Mouse (Mus musculus) intestine, embryonic 15.5 days (tissue): ENCODE data around the gene Gsc. TPM values are rescaled to one million over a fixed set of nuclear protein-coding genes. Genes with fewer than 3 reads are reported as not detected.

Source experiments
- ATAC-seq: fragments of 200-750 bp; cut with Nextera tagmentation; 2 replicates; pipeline ENCODE4 v1.8.0; 2017; ENCODE audit warnings: moderate TSS enrichment, moderate library complexity
- H3K27ac ChIP-seq: fragments of 300-500 bp; sonication (generic); 2 replicates; pipeline ENCODE4 v1.5.1; 2015; ENCODE audit warnings: mild to moderate bottlenecking, inconsistent platforms
- H3K27me3 ChIP-seq: fragments of 300-500 bp; sonication (generic); replicated peaks from 2 replicates; pipeline ENCODE4 v1.6.1; 2015; ENCODE audit warnings: inconsistent platforms
- H3K36me3 ChIP-seq: fragments of 300-500 bp; sonication (generic); 2 replicates; pipeline ENCODE4 v1.6.1; 2015; ENCODE audit warnings: inconsistent platforms
- H3K4me1 ChIP-seq: fragments of 300-500 bp; sonication (generic); replicated peaks from 2 replicates; pipeline ENCODE4 v1.6.1; 2015; ENCODE audit warnings: inconsistent platforms
- H3K4me2 ChIP-seq: fragments of 300-500 bp; sonication (generic); replicated peaks from 2 replicates; pipeline ENCODE4 v1.6.1; 2015; ENCODE audit warnings: mild to moderate bottlenecking, inconsistent platforms
- H3K4me3 ChIP-seq: fragments of 300-500 bp; sonication (generic); replicated peaks from 2 replicates; pipeline ENCODE4 v1.5.1; 2015; ENCODE audit warnings: inconsistent platforms
- H3K9ac ChIP-seq: fragments of 300-500 bp; sonication (generic); 2 replicates; pipeline ENCODE4 v1.6.1; 2015; ENCODE audit warnings: inconsistent platforms
- H3K9me3 ChIP-seq: fragments of 300-500 bp; sonication (generic); 2 replicates; pipeline ENCODE4 v1.6.1; 2016; ENCODE audit warnings: inconsistent platforms
- WGBS: fragments of 180-500 bp; shearing (Covaris S2); methylation state at CpG from one replicate; pipeline ENCODE4 v1.1.7; 2015; 5-methylcytosine and 5-hydroxymethylcytosine counted together
- polyA plus RNA-seq: library from polyadenylated mRNA; unstranded; fragments of >200 nt; fragmentation: Nextera tagmentation; extraction: Ambion mirVana; gene quantifications from 2 replicates; pipeline ENCODE4 v1.2.1, GENCODE M21; 2015

Gene Gsc
- polyA plus RNA-seq, 1 experiment from 2014 or later = 0.40 TPM

DNA sequence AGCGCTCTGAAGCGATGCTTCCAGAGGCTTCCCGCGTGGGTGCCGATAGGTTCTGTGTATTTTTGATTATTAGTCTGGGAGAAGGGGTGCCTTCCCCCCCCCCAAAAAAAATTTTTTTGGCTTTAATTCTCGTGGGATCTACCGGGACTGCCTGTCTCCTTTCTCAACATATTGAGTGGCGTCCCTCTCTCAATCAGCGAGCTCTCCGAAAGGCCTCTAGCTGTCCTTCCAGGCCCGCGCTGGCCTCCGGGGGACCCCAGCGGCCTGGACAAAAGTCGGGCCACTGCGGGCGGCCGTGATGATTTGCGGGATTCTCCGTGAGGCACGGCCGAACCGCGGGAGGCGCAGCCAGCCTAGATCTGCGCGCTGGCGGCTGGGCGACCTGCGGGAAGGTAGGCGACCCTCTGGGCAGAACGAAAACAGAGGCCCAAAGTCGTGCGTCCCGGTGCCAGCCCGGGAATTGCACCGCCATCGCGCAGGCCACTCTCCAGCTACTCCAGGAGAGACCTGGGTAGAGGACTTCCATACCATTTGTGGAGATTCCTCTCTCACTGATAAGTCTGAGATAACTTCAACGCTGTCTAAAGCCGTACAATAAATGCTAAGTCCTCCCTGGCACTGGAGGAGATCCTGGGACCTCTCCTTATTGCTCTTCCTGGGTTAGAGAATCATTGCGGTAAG, 1.2 kb upstream of the Gsc start:
- H3K9ac ChIP-seq = no peak overlapping the region
- no peaks in the 10 kb centered on the region for H3K36me3 ChIP-seq
- WGBS = 3% methylated on average over 42 of the region's 42 CpGs
- H3K4me2 ChIP-seq = no peak overlapping the region
- peaks cover 87% of the 10 kb centered on the region for H3K27me3 ChIP-seq
- H3K9me3 ChIP-seq = no peaks in the 10 kb centered on the region
- peaks cover 23% of the 10 kb centered on the region for H3K4me1 ChIP-seq
- ATAC-seq = no peak
- 0 out of 2 replicates have a peak overlapping the region, but pooled peaks have one; percentile 1 for H3K4me3 ChIP-seq
- H3K27ac ChIP-seq = no peak overlapping the region

GRCm38 (mm10) chr12:104473492-104473891, 362 bp upstream of the Gsc start:
- peak overlapping the region; percentile 98 for H3K4me2 ChIP-seq
- no peak overlapping the region for H3K27ac ChIP-seq
- 2% methylated on average over 18 of the region's 18 CpGs for WGBS
- ATAC-seq = no peak
- H3K36me3 ChIP-seq = no peaks in the 10 kb centered on the region
- peaks cover 23% of the 10 kb centered on the region for H3K4me1 ChIP-seq
- peak overlapping the region; percentile 56 for H3K4me3 ChIP-seq
- H3K9me3 ChIP-seq = no peaks in the 10 kb centered on the region
- H3K27me3 ChIP-seq = peaks cover 82% of the 10 kb centered on the region
- H3K9ac ChIP-seq = no peak overlapping the region

DNA sequence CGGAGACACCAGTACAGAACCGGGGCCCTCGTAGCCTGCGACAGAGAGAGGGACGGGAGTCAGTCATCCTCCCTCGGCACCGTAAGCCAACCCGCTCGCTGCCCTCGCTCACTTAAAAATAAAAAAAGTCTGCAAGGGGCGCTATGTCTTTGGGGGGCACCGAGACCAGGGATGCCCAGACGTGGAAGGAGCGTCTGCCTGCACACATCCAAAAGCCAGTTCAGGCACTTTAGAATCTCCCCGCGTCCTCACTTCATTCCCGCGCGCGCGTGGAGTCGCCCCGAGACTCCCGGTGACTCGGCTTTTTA, 958 bp downstream of the Gsc start:
- ATAC-seq = no peak
- under 1% methylated on average over 25 of the region's 25 CpGs for whole genome bisulfite sequencing
- Histone ChIP-seq H3K9me3 (no peaks in the 10 kb centered on the region), H3K9ac (no peak overlapping the region), H3K4me2 (peak overlapping the region; percentile 98), H3K4me3 (peak overlapping the region; percentile 56), H3K27me3 (peaks cover 71% of the 10 kb centered on the region), H3K36me3 (no peaks in the 10 kb centered on the region), H3K27ac (no peak overlapping the region), H3K4me1 (peaks cover 23% of the 10 kb centered on the region)

DNA sequence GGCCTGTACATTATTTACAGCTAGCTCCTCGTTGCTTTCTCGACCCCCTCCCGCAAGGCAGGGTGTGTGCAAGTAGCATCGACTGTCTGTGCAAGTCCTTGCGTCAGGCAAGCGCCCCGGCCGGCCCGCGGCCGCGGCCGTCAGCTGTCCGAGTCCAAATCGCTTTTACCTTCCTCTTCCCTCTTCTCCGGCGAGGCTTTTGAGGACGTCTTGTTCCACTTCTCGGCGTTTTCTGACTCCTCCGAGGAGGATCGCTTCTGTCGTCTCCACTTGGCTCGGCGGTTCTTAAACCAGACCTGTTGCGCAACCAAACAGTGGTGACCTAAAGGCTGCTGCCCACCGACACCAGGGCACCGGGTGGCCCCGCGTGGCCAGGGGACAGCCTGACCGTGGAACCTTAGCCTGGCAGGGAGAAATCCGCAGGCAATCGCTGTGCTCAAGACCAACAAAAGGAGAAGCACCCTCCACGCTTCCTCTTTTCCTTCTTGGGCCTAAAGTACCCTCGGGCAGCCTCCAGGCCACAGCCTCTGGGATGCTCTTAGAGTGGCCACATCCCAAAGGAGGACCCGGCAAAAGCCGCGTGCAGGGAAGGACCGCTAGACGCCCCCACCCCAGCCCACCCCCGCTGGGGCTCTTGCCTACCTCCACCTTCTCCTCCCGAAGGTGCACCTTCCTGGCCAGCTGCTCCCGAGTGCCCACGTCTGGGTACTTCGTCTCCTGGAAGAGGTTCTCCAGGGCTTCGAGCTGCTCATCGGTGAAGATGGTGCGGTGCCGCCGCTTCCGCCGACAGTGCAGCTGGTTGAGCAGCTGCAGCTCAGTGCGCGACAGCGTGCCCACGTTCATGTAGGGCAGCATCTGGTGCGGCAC, 1.5 kb downstream of the Gsc start:
- 5% methylated on average over 57 of the region's 57 CpGs for WGBS
- Histone ChIP-seq H3K4me3 (peak overlapping the region; percentile 56; the same call in 1 of the 2 replicates), H3K4me1 (peaks cover 23% of the 10 kb centered on the region), H3K9me3 (no peaks in the 10 kb centered on the region), H3K27me3 (peaks cover 65% of the 10 kb centered on the region), H3K4me2 (peak overlapping the region; percentile 98), H3K9ac (no peak overlapping the region), H3K36me3 (no peaks in the 10 kb centered on the region), H3K27ac (no peak overlapping the region)
- ATAC-seq = no peak

DNA sequence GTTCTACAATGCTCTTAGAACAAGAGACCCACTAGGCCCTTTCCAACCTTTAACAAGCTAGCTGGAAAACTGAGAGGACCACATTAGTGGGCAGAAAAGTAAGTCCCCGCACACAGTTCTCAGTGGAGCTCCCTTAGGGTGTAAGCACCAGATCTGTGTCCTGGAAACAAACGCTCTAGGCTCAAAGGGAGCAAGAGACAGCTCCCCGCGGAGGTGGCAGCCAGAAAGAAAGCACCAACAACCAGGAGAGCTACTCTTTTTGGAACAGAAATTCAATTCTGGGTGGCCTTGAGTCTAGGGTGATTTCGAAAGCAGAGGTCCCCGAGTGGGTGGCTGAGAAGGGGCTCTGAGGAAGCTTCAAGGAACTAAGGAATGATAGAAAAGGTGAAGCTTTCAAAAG, 2.5 kb downstream of the Gsc start:
- WGBS = 49% methylated on average over 6 of the region's 6 CpGs
- Histone ChIP-seq H3K27me3 (peaks cover 56% of the 10 kb centered on the region), H3K4me3 (no peak overlapping the region), H3K36me3 (no peaks in the 10 kb centered on the region), H3K4me1 (peaks cover 23% of the 10 kb centered on the region), H3K4me2 (no peak overlapping the region), H3K27ac (no peak overlapping the region), H3K9me3 (no peaks in the 10 kb centered on the region), H3K9ac (no peak overlapping the region)
- ATAC-seq = no peak

- WGBS = 27% methylated on average over 4 of the region's 4 CpGs
- Histone ChIP-seq H3K9ac (no peak overlapping the region), H3K4me1 (peaks cover 23% of the 10 kb centered on the region), H3K9me3 (no peaks in the 10 kb centered on the region), H3K27me3 (peaks cover 39% of the 10 kb centered on the region), H3K4me3 (no peak overlapping the region), H3K36me3 (no peaks in the 10 kb centered on the region), H3K27ac (no peak overlapping the region), H3K4me2 (no peak overlapping the region)
- ATAC-seq = no peak
Measured at GRCm38 (mm10) chr12:104468783-104469182, 4.3 kb downstream of the Gsc start.

DNA sequence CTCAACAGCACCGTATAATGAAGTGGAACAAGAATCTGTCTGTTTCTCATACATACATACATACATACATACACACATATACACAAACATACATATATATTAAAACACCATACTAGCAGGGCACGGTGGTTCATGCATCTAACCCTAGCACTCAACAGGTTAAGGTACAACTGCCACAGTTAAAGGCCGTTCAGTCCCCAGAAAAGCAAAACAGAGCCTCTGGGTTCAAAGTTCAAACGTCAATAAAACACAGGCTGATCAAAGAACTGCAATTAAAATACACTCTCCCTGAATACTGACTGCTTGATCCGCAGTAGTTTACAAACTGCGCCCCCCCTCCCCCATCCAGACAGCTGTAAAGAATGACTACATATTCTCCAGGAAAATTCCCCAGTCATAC, 5.8 kb downstream of the Gsc start:
- Histone ChIP-seq H3K4me2 (no peak overlapping the region), H3K4me1 (peaks cover 12% of the 10 kb centered on the region), H3K27me3 (peaks cover 27% of the 10 kb centered on the region), H3K9ac (no peak overlapping the region), H3K9me3 (no peaks in the 10 kb centered on the region), H3K36me3 (no peaks in the 10 kb centered on the region), H3K4me3 (no peak overlapping the region), H3K27ac (no peak overlapping the region)
- 40% methylated on average over 6 of the region's 6 CpGs for WGBS
- ATAC-seq = peak; percentile 76

DNA sequence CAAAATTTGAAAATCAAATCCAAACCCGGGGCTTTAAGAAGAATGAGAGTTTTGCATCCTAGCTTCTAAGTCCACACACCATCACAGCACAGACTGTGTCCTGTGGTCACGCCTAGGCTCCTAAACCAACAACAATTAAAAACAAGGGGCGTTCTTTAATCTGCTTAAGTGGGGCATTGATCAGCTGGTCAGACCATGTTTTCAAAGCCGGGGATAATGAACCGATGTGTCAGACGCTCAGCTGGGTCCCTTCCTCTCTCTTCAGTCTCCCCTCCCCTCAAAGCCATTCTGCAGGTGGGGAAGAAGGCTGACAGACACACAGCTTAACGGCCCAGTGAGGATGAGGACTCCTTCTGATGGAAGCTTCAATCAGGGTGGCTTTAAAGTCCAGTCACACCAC, 6.2 kb downstream of the Gsc start:
- no peaks in the 10 kb centered on the region for H3K9me3 ChIP-seq
- H3K4me2 ChIP-seq = no peak overlapping the region
- H3K4me1 ChIP-seq = peaks cover 8% of the 10 kb centered on the region
- no peak overlapping the region for H3K4me3 ChIP-seq
- 45% methylated on average over 7 of the region's 7 CpGs for WGBS
- H3K27ac ChIP-seq = no peak overlapping the region
- no peak overlapping the region for H3K9ac ChIP-seq
- no peaks in the 10 kb centered on the region for H3K36me3 ChIP-seq
- ATAC-seq = no peak
- peaks cover 23% of the 10 kb centered on the region for H3K27me3 ChIP-seq

DNA sequence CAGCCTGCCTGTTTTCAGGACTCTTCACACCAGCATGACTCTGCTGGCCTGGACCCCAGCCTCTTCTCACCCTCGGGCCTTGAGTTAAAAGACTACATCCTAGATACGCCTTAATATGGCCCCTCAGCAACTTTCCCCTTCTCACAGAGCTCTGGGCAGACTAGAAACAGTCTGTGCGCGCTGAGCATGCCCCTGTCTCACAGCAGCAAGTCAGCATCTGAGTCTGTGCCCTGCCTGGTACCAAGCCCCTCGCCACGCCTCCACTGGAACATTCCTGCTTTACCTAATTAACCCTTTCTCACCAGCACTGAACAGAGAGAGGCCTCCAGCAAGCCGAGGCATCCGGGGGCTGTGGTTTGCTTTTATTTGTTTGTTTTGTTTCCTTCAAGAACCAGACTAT, 11.8 kb downstream of the Gsc start:
- no peaks in the 10 kb centered on the region for H3K27me3 ChIP-seq
- H3K9me3 ChIP-seq = no peaks in the 10 kb centered on the region
- no peak overlapping the region for H3K9ac ChIP-seq
- H3K4me2 ChIP-seq = no peak overlapping the region
- no peak overlapping the region for H3K27ac ChIP-seq
- no peaks in the 10 kb centered on the region; the same call in 1 of the 2 replicates for H3K4me1 ChIP-seq
- H3K4me3 ChIP-seq = no peak overlapping the region
- no peaks in the 10 kb centered on the region for H3K36me3 ChIP-seq
- ATAC-seq = no peak
- WGBS = 26% methylated on average over 8 of the region's 8 CpGs

DNA sequence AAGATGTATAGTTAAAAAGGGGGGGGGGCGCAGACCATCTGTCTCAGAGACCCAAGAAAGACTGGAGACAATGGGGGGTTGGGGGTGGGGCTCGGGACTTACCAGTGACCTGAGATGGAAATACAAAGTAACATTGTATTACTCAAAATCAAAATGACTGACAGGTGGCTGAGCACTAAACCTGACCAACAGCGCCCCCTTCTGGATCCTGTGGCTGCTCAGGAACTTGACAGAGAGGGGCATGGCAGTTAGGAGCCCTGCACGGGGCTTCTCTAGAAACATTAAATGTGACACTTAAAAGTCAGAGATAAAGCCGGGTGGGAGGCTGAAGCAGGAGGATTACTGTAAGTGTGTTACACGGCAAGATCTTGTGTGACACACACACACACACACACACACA, 13.8 kb downstream of the Gsc start:
- H3K4me2 ChIP-seq = no peak overlapping the region
- no peak overlapping the region for H3K4me3 ChIP-seq
- H3K27me3 ChIP-seq = no peaks in the 10 kb centered on the region
- no peak for ATAC-seq
- no peaks in the 10 kb centered on the region for H3K36me3 ChIP-seq
- no peak overlapping the region for H3K27ac ChIP-seq
- H3K9ac ChIP-seq = no peak overlapping the region
- 62% methylated on average over 6 of the region's 6 CpGs for WGBS
- no peaks in the 10 kb centered on the region; the same call in 1 of the 2 replicates for H3K4me1 ChIP-seq
- H3K9me3 ChIP-seq = no peaks in the 10 kb centered on the region

DNA sequence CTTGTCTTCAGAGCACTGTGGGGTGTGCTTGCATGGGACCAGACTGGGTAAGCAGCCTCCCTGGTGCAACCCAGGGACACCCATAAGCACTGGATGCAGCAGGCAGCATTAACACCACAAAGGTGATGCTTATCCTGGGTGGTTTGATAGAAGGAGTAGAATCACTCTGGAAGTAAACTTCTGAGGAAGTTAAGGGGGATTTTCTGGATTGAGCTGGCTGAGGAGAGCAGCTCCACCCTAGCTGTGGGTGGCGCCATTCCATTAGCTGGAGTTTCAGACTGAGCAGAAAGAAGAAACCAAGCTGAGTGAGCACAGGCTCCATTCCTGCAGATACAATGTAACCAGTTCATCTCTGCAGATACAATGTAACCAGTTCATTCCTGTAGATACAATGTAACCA, 20.1 kb downstream of the Gsc start:
- no peak overlapping the region for H3K9ac ChIP-seq
- no peak overlapping the region for H3K27ac ChIP-seq
- H3K4me2 ChIP-seq = no peak overlapping the region
- WGBS = 74% methylated on average over 1 of the region's 1 CpGs
- no peaks in the 10 kb centered on the region for H3K36me3 ChIP-seq
- 0 out of 2 replicates have a peak, but pooled peaks cover 3% of the 10 kb centered on the region for H3K4me1 ChIP-seq
- no peak overlapping the region for H3K4me3 ChIP-seq
- H3K9me3 ChIP-seq = no peaks in the 10 kb centered on the region
- no peaks in the 10 kb centered on the region for H3K27me3 ChIP-seq
- ATAC-seq = no peak

DNA sequence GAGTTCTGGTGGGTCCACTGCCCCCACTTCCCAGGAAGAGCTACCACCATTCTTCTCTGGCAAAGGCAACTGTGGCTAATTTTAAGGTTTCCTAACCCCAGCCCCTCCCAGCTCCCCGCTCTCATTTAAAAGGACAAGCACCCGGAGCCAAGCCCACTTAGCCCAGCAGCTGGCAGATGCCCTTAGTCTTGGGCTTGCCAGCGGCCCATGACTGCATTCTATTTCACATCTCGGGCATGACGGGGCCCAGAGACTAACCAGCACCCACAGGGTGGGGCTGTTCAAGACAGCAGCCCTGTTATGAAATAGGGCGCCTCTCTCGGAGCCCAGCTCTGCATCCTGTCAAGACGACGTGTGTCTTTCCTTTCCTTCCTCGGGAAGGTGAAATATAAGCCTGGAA, 22.9 kb downstream of the Gsc start:
- Histone ChIP-seq H3K27ac (no peak overlapping the region), H3K4me3 (no peak overlapping the region), H3K9me3 (no peaks in the 10 kb centered on the region), H3K36me3 (no peaks in the 10 kb centered on the region), H3K27me3 (no peaks in the 10 kb centered on the region), H3K4me2 (no peak overlapping the region), H3K9ac (no peak overlapping the region), H3K4me1 (0 out of 2 replicates have a peak, but pooled peaks cover 3% of the 10 kb centered on the region)
- ATAC-seq = no peak
- 46% methylated on average over 10 of the region's 10 CpGs for WGBS

- WGBS = 34% methylated on average over 13 of the region's 13 CpGs
- Histone ChIP-seq H3K9me3 (no peaks in the 10 kb centered on the region), H3K4me2 (no peak overlapping the region), H3K36me3 (no peaks in the 10 kb centered on the region), H3K9ac (no peak overlapping the region), H3K27me3 (no peaks in the 10 kb centered on the region), H3K4me1 (0 out of 2 replicates have a peak, but pooled peaks cover 3% of the 10 kb centered on the region), H3K27ac (no peak overlapping the region), H3K4me3 (no peak overlapping the region)
- ATAC-seq = no peak
Measured at GRCm38 (mm10) chr12:104448099-104448498, 25.0 kb downstream of the Gsc start.
